Mouse (Mus musculus): ENCODE measurements at regions not wholly inside any gene's neighbourhood (a gene's known extent, or its start where the extent isn't known, plus 50 kb on each side); places are given as distances from the start of the nearest gene placed in this dataset.

GRCm38 (mm10) chrX:141933899-141934298 is 58.9 kb upstream of the Gm15294 start:
- peak; percentile 6 for DNase-seq (ENCODE audit: low spot score)
